Mouse (Mus musculus): ENCODE data around the gene Cdc7.

- TF ChIP-seq CTCF (conservative IDR thresholded peaks at IDR 0.05; ENCODE audit: low read length) (no peak), NANOG (IDR thresholded peaks at IDR 0.05; ENCODE audit: borderline replicate concordance, low read length) (no peak), POU5F1 (IDR thresholded peaks at IDR 0.05; ENCODE audit: borderline replicate concordance, low read length) (no peak)
Observed at GRCm38 (mm10) chr5:107029801-107030200, 65.7 kb downstream of the Cdc7 start.
